Mouse (Mus musculus) monocyte, adult 2 months (primary cell): ENCODE measurements at regions not wholly inside any gene's neighbourhood (a gene's known extent, or its start where the extent isn't known, plus 50 kb on each side); places are given as distances from the start of the nearest gene placed in this dataset.

ENCODE experiments used
- DNase-seq, 2 experiments: peaks; one replicate each; pipeline ENCODE4 v3.0.0; 2022; ENCODE audit warnings: low spot score in 2 of 2, low read depth in 1 of 2

DNA sequence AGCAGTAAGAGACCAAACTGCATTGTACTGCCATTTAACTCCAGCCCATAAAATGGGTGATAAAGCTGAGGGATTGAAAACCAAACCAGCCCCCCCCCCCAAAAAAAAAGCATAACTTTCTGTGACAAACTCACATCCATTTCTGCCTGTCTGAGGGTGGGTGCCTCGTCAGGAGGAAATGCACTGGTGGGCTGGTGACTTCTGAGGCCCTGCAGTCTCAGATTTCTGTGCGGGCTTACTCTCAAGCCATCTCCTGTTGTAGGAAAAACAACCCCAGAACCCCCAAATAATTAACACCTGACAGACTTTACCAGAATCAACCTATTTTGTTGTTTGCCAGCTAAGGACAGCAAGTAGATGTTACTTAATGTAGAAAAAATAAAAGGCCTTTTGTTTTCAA is 220.9 kb downstream of the Snx10 start:
- no peak for DNase-seq

DNA sequence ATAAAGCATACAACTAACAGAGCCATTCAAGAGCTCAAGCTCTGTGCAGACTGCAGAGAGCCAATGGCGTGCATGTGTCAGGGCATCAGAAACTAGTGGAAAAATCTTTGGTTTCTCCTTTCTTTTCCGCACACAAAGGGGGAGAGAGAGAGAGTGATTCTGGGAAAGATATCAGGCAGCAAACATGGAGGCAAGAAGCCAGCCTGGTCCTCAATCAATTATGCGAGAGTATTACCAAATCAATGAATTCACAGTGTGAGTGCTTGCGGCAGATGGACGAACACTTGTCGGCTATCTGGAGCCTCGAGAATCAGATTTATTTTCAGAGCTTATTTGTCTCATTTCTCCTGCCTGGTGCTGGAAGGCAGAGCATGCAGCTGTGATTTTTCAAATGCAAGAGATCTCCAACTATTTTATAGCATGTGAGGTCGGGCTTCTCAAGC is 230.6 kb downstream of the Snx10 start:
- DNase-seq = no peak

DNA sequence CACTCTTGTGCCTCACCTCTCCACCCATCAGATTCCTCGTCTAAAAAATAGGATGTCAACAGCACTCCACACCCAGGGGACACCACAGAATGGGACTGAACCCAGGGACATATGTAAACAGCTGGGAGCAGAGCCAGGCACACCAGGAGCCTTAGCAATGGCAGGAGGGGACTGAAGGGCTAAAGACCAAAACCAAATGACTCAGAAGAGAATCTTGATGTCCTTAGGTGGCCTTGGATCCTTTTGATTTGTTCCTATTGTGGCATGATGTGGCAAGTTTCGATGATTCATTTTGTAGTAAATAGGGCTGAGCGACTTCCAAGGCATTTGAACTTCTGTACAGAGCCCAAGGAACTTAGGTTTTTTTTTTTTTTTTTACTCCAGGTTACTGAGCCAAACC is 233.4 kb downstream of the Snx10 start:
- DNase-seq = no peak

DNA sequence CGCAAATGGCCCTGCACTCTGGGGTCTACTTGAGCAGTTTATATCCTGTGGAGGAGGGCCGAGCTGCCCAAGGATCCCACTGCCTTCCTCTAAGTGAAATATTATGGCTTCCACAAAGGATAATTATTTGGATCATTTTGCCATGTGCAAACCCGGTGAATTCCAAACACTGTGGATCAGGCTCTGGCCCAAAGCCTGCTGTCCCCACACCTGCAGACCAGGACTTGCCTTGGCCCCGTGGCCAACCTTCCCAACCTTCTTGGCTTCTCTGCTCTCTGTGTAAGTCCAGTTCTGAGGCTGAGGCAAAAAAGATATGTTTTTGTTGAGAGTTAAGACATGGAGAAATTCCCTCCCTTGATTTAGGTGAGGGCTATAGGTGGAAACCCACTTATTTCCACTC is 234.0 kb downstream of the Snx10 start:
- no peak for DNase-seq

DNA sequence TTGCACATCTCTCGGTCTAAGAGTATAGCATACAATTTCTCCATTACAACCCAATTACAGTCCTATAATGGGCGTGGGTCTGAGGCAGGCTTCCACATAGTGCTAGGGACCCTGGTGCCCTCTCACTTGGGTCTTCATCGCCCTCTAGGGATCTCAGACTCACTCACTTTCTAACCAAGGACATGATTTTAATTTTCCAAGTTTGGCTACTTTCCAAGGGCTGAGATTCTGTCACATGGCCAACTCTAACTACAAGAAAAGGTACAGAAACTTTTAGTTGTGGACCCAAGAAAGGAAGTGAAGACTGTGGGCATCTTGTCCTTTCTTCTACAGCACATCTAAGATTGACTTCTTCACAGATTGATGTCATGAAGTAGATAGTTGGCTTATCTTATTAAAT is 235.1 kb downstream of the Snx10 start:
- DNase-seq = no peak

DNA sequence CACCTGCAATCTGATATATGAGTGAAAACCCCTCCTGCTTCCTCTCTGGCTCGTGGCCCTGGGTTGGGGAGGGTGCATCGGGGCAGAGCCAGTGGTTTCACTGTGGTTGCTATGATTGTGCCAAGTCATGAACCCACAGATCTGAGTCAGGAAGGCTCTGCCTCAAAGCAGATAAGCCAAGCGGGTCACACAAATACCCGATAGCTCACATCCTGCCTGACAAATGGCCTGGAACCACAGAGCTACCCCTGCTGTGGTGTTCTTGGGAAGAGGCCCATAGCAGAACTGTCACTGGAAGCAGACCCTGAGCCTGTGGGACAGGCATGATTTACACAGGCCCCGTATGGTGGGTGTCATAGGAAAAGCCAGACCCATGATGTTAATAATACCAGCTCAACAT is 236.7 kb downstream of the Snx10 start:
- DNase-seq = no peak

DNA sequence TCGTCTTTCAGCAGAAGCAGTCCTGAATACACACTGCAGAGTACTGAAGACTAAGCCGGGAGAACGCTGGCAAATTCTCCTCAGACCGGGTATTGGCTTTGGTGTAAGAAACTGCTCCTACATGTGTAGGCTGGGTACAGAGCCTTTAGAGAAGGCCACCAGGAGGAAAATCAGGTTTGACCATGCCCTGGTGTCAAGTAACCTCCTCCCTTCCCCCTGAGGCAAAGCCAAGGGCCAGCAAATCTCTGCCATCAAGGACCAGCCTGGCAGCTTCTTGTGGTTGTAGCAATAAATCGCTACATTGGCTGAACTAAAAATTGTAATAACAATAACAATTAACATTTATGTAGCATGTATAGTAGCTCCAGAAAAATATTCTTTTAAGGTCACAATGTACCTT is 237.8 kb downstream of the Snx10 start:
- no peak for DNase-seq

DNA sequence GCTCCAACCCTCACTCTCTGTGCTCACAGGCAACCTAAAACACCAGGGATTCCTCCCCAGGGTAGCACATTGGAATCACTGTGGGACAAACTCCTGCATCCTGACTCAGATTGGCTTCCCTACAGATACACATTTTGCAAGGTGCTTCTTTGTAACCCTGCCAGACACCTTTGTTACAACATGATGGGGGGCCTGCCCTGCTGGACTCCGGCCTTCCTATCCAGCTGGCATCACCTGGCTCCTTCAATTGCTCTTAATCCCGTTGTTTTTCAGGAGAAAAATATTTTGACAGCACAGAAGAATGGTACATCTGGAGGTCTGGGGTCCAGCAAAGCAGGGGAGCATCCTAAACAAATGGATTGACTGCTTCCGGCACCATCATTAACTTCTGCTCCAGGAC is 242.8 kb downstream of the Snx10 start:
- DNase-seq = no peak

DNA sequence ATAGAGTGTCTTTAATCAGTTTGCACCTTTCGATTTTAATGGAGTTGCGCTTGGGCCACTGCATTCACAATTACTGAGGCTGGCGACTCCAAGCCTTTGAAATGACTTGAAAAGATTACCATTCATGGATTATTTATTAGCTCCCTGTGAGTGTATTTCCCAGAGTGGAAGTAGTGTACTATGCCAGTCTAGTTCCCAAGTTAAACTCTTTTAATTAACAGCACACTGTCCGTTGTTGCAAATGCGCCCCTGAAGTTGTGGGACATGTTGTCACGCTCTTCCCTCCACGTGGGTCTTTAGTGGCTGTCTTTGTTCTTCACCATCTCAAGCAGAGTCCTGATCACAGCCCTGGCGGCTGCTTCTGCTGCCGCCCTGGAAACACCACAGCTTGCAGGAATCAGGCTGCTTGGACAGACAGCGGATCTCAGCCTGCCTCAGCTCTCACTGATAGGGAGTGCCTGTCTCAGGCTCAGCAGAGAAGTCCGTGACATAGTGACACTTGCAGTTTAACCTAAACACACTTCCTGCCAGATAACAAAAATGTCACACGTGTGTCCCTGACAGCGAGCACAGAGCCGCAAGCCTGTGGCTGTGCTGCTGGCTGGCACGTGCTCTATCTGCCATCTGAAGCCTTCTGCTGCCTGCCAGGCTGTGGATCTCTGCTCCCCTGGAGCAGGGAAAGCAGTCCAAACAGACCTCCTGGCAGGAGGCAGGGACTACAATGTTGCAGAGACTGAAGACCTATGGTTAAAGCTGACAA is 244.1 kb downstream of the Snx10 start:
- no peak for DNase-seq

DNA sequence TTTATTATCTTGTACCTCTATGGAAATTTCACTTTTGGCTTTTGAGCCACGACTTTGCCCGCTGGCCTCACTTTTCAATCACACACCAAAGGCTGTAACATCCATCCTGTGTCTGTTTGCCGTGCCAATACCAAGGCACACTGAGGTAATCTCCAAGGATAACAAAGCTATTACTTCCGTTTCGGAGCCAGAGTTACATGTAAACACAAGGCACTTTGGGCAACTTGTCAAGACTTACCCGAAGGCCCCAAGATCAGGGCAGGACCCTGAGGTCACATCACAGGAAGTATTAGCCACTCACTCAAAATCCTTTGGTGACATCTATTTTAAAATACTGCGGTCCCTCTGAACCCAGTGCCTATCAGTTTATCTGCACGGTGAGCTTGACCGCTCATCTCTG is 241.3 kb downstream of the Skap2 start:
- no peak for DNase-seq

DNA sequence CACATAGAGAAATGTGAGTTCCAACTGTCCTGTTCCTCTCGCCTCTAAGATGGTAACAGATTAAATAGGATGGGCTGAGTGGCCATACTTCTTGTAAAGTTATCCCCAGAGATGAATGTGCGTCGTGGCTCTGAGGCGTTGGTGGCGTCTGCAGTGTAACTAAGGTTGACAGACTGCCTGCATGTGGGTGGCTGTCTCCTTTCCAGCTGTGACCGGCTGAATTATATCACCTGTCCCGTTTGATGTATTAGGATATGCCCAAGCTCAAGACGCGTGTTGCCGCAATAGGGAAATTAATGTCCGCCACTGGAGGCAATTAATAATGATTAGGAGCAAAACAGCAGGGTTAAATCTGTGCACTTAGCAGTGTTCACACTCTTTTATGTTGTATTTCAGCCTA is 240.9 kb downstream of the Skap2 start:
- no peak for DNase-seq

DNA sequence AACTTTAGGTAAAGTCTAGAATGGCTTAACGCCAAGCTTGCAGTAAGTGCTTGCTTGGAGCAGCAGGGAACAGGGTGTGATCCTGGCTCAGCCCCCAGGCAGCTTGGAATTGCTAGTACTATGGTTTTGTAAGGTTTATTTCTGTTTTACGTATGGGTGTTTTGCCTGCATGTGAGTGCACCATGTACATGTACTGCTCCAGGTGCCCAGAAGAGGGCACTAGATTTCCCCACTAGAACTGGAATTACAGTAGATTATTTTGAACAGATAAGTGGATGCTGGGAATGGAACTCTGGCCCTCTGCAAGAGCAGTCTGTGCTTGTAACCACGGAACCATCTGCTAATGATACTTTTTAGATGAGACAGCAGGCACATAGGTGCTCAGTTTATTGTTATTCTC is 237.6 kb downstream of the Skap2 start:
- no peak for DNase-seq

DNA sequence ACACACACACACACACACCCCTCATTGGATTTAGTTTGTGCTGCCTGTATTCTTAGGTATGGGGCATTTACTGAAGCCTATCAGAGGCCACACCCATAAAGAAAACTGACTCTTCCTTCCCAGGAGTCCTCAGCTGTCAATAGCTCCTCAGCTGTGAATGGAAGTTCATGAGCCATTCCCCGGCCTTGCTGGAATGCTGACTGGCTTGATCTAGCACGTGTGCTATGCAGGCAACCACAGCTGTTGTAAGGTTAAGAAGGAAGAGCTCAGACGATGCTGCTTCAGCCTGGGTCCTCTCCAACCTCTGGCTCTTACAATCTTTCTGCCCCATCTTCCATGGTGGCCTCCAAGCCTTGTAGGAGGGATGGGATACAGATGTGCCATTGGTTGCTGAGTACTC is 226.7 kb downstream of the Skap2 start:
- no peak for DNase-seq

DNA sequence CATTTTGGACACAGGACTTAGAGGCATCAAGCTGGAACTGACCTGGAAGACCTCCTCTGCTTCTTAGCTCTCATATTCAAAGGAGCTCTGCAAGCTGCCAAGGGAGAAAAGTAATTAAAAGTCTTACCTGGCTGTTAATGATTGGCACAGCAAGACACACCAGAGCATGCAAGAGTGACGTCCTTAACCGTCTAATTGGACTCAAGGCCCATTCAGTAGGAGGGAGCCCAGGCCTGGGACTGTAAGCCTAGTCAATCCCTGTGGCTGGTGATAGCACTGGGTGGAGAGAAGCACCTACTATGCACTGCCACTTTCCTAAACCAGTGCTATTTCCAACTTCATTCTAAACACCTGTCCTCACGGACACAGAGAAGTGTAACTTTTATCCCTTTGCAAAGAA is 225.5 kb downstream of the Skap2 start:
- DNase-seq = no peak

DNA sequence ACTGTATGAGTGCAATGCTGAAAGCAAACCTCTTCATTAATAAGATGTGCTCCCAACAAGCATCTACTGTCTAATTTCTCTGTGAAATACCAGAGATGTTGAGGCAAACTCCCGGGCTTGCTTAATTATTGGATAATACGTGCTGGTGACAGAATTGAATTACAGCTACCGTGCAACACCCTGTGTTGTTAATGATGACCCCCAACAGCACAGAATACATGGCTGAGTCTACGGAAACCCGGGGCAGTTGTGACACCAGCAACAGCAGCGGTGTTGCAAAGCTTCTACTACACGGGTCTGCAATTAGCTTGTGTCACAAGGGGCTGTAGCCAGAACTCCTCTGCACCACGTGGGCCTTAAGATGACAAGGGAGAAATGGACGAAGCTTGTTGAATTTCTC is 224.2 kb downstream of the Skap2 start:
- no peak for DNase-seq

DNA sequence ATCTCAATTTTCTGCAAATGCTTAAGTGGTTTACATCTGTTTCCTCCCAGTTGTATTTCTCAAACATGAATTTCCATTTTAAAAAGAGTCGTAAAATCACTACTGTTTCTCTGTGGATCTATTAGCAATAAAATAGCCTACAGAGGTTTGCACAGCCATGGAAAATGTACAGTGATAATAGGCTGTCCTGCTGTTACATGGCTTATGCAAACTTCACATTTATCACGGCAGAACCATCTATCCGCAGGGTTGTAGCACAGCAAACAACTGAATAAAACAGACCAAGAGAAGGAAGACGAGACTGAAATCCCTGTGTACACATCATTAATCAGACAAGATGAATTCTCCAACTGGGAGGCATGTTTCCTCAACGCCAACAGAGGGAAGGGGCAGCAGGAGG is 222.1 kb downstream of the Skap2 start:
- DNase-seq = no peak

DNA sequence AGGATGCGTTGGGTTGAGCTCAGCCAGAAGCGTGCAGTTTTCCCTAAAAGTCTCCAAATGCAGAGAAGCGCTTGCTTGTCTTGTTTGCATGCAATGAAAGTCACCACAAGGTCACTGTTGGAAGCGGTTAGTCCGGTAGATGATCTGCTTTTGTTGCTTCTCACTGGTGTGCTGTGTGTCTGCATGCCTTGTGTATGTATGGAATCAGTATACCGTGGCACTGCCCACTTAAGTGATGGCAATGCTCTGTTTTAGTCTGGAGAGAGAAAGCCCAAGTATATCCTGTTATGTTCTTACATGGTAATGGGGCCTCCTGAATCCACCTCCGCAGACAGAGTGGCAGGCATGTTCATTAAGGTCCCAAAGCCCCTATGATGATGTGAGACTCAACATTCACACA is 221.7 kb downstream of the Skap2 start:
- DNase-seq = no peak

DNA sequence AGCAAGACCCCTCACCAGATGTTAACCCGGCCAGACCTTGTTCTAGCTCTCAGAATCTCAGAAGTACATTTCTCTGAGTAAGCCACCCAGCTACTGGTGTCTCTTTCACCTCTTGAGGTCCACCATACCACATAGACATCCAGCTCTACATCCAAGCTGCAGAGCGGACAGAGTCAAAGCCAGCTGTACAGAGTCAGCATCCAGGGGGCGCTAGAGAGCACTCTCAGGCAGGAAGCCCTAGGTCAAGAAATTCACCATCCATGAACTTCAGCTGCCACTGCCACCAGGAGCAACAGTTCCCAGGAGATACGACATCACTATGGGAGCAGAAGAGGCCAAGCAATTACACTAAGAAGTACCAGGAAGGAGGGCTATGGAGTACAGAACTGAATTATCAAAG is 217.0 kb downstream of the Skap2 start:
- peak; percentile 6 to 9 for DNase-seq

DNA sequence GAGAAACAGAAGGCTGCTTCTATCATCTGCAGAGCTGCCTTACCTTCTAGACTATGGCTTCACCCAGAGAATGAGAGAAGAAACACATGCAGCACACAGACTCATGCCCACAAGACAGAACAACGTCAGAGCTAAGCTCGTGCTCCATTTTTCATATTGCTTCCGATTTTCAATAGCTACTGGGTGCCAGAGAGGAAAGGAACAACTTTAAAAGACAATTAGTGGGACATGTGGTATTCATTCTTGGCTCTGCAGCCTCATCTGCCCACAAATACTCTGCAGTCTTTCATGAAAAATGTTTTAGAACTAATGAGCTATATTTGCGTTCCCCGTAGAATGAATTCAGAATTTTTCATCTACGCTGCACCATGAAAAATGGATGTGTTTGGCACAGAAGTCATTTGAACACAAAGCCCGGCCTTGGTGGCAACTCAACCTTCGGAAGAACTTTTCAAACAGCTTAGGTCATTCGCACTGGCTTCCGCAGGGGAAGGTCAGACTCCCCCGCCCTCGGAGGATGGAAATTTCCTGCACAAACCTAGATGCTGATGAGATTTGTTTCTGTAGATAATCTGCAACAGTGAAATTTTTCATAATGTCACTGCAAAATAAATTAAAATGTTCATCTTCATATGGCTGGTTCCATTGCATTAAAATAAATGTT is 213.6 kb downstream of the Skap2 start:
- no peak for DNase-seq

DNA sequence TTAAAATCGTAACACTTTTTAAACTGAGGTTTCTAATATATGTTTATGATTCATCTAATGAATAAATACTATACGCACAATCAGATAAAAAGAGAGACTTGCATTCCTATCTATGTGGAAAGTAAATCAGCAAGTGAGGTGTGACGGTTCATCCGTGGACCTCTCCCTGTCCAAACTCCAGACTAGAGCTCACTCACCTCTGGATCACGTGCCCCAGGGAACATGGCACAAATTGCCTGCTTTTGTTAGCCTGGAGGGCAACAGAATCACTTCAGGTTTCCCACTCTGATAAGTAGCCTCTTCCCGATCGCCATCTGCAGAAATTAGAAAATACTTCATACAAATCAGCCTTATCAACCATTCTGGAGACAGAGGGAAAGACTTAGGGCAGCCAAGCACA is 206.7 kb downstream of the Skap2 start:
- DNase-seq = no peak
